Mouse (Mus musculus) kidney, embryonic 16.5 days (tissue): ENCODE results near the gene Nom1. TPM values are rescaled to one million over a fixed set of nuclear protein-coding genes. Genes with fewer than 3 reads are reported as not detected.

Experiments
- ATAC-seq: fragments of 200-750 bp; cut with Nextera tagmentation; 2 replicates; pipeline ENCODE4 v1.8.0; 2017; ENCODE audit warnings: moderate TSS enrichment; ENCODE audit not compliant: low FRiP score, low TSS enrichment
- H3K27ac ChIP-seq: fragments of 300-500 bp; sonication (generic); 2 replicates; pipeline ENCODE4 v1.5.1; 2014; ENCODE audit warnings: low read length
- H3K27me3 ChIP-seq: fragments of 300-500 bp; sonication (generic); 2 replicates; pipeline ENCODE4 v1.6.1; 2014; ENCODE audit warnings: low read length, control low read depth, mixed read lengths; ENCODE audit not compliant: insufficient read depth
- H3K36me3 ChIP-seq: fragments of 300-500 bp; sonication (generic); 2 replicates; pipeline ENCODE4 v1.6.1; 2014; ENCODE audit warnings: low read length, control low read depth, mixed read lengths; ENCODE audit not compliant: insufficient read depth
- H3K4me1 ChIP-seq: fragments of 300-500 bp; sonication (generic); 2 replicates; pipeline ENCODE4 v1.6.1; 2014; ENCODE audit warnings: low read length, control low read depth, mixed read lengths; ENCODE audit not compliant: insufficient read depth
- H3K4me2 ChIP-seq: fragments of 300-500 bp; sonication (generic); replicated peaks from 2 replicates; pipeline ENCODE4 v1.6.1; 2014; ENCODE audit warnings: low read depth, low read length
- H3K4me3 ChIP-seq: fragments of 300-500 bp; sonication (generic); 2 replicates; pipeline ENCODE4 v1.5.1; 2014; ENCODE audit warnings: mild to moderate bottlenecking, low read length
- H3K9ac ChIP-seq: fragments of 300-500 bp; sonication (generic); replicated peaks from 2 replicates; pipeline ENCODE4 v1.6.1; 2014; ENCODE audit warnings: low read length
- H3K9me3 ChIP-seq: fragments of 300-500 bp; sonication (generic); 2 replicates; pipeline ENCODE4 v1.6.1; 2016; ENCODE audit warnings: low read length, control low read depth
- WGBS: fragments of 180-500 bp; shearing (Covaris S2); extraction: QIAGEN DNeasy Blood & Tissue Kit; methylation state at CpG from one replicate; pipeline ENCODE4 v1.1.7; 2014; 5-methylcytosine and 5-hydroxymethylcytosine counted together
- polyA plus RNA-seq: library from polyadenylated mRNA; unstranded; fragments of >200 nt; fragmentation: Nextera tagmentation; extraction: Ambion mirVana; gene quantifications from 2 replicates; pipeline ENCODE4 v1.2.1, GENCODE M21; 2015

Nom1 gene
- polyA plus RNA-seq, 1 experiment from 2014 or later: 25.5 TPM

GRCm38 (mm10) chr5:29477474-29478207, 43.2 kb downstream of the Nom1 start:
- H3K9ac ChIP-seq: no peak overlapping the region
- peaks cover 98% of the 10 kb centered on the region for H3K27me3 ChIP-seq
- WGBS: under 1% methylated on average over 72 of the region's 73 CpGs
- peak; percentile 5; the same call in 1 of the 2 replicates for ATAC-seq
- H3K27ac ChIP-seq: no peak overlapping the region
- no peaks in the 10 kb centered on the region for H3K36me3 ChIP-seq
- H3K4me3 ChIP-seq: peak overlapping the region; percentile 42
- H3K9me3 ChIP-seq: no peaks in the 10 kb centered on the region
- peaks cover 17% of the 10 kb centered on the region for H3K4me1 ChIP-seq
- H3K4me2 ChIP-seq: peak overlapping the region; percentile 62

DNA sequence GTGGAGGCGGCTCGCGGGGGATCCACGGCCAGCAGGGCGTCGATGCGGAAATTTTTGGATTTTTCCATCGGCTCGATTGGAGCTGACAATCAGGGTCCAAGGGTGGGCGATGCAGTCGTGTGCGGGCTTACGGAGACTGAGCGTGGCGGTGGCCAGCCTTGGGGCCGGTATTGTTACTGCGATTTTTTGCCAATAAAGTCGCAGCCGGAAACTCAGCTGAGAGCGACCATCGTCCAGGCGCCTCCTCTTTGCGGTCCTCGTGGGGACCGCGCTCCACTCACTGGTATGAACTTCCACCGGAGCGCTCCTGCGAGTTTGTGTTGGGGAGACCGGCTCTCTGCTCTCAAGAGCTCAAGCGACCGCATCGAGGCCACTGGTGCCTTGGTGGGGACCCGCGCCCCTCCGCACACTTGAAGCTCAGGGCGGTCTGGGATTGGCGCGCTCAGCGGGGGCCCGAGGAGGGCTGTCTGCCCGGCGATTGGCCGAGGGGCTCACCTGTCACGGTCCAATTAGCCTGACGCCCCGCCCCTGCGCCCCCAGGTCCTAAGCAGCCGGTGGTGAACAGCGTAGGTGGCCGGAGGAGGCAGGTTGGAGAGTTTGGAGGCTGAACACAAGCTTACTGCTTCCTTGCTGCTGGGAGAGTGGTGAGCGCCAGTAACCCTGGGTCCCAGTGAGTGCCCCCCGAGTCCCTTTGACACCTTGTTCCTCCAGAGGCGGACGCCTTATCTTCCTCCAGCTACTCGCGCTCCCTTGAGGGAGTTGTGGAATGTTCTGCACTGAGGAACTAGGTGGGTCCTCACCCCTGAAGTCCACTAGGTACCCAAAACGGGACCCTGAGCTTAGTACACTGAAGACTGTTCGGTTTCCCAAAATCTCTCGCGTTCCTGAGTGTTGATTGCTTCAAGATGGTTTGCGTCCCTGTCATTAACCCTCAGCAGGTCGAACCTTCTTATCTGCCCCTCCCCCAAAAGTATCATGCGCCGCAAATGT, 44.0 kb downstream of the Nom1 start, which contains the start of gene Mnx1:
Gene Mnx1 (minus strand): TSS at position 263 of the 990 bp plus-strand sequence.
- Histone ChIP-seq H3K36me3 (no peaks in the 10 kb centered on the region), H3K4me1 (peaks cover 17% of the 10 kb centered on the region), H3K9ac (no peak within 1 kb of the TSS), H3K4me3 (peak within 1 kb of the TSS; percentile 42), H3K4me2 (peak within 1 kb of the TSS; percentile 62), H3K9me3 (no peaks in the 10 kb centered on the region), H3K27me3 (peaks cover 98% of the 10 kb centered on the region), H3K27ac (no peak within 1 kb of the TSS)
- WGBS: under 1% methylated on average over 63 of the region's 65 CpGs
- peak; percentile 87 for ATAC-seq

- Histone ChIP-seq H3K27me3 (peaks cover 98% of the 10 kb centered on the region), H3K4me2 (no peak overlapping the region), H3K36me3 (no peaks in the 10 kb centered on the region), H3K27ac (no peak overlapping the region), H3K4me1 (peaks cover 17% of the 10 kb centered on the region), H3K9ac (no peak overlapping the region), H3K4me3 (peak overlapping the region; percentile 42; the same call in 1 of the 2 replicates), H3K9me3 (no peaks in the 10 kb centered on the region)
- under 1% methylated on average over 14 of the region's 14 CpGs for WGBS
- ATAC-seq: peak; percentile 60; the same call in 1 of the 2 replicates
Measured at GRCm38 (mm10) chr5:29479198-29479593, 44.7 kb downstream of the Nom1 start.

DNA sequence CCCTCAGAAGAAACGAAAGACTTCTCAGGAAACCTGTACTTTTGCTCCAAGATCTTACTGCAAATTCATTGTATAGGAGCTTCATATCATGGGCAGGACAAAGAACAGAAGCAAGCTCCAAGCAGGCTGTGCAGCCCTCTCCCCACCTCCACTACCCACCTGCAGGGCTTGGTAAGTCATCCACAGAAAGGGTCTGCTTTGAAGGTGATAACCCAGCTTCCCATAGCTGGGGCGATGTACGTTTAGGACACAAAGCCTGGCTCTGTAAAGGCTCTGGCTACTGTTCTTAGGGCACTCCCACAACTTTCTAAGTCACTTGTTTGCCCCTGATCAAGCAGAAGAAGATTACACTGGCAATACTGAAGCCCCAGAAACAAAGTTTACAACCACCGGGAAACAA, 49.3 kb downstream of the Nom1 start:
- peaks cover 4% of the 10 kb centered on the region; the same call in 1 of the 2 replicates for H3K4me1 ChIP-seq
- no peak overlapping the region for H3K9ac ChIP-seq
- 1% methylated on average over 4 of the region's 4 CpGs for WGBS
- no peaks in the 10 kb centered on the region for H3K9me3 ChIP-seq
- ATAC-seq: no peak
- H3K36me3 ChIP-seq: no peaks in the 10 kb centered on the region
- H3K27ac ChIP-seq: no peak overlapping the region
- peaks cover 96% of the 10 kb centered on the region for H3K27me3 ChIP-seq
- H3K4me3 ChIP-seq: no peak overlapping the region
- no peak overlapping the region for H3K4me2 ChIP-seq

DNA sequence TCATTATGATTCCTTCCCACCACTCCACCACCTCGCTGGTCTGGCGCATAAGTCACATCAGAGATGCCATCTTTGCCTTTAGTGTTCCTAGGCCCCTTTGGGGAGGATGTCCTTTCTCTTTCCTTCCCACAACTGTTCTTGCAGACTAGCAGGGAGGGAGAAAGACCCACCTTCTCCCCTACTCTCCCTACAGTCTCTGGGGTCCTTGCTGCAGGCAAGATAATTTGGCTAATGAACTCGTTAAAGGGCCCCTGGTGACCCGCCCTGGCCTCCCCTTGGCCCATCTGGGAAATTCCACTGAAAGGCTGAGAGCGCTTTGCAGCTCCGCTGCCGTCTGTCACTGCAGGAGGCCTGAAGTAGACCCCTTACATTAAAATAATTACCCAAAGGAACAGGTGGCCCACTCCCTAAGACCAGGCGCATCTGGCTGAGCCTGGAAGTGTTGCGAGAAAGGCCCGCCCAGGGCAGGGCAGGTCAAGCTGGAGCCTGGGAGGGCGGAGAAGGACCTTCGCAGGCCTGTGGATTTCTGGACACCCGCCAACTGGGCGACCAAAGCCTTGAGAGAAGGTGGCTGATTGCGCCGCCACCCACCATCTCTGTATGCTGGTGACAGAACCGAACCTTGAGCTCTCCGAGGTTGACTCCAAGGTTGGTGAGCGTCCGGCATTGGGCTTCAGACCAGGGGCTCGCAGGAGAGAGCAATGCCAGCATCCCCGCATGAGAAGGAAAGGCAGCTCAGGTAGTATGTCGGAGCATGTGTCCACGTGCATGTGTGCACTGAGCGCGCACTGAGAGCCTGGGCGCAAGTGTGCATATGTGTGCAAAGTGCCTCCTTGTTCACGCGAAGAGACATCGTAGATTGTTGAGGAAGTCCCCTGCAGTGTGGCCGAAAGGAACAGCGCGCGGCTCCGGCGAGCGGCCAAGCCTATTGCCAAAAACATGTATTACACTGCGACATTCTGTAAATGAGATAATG, 50.8 kb downstream of the Nom1 start:
- H3K4me3 ChIP-seq: no peak overlapping the region
- peaks cover 95% of the 10 kb centered on the region for H3K27me3 ChIP-seq
- no peak overlapping the region for H3K4me2 ChIP-seq
- no peaks in the 10 kb centered on the region for H3K4me1 ChIP-seq
- no peaks in the 10 kb centered on the region for H3K9me3 ChIP-seq
- no peaks in the 10 kb centered on the region for H3K36me3 ChIP-seq
- 2% methylated on average over 38 of the region's 38 CpGs for WGBS
- ATAC-seq: no peak
- H3K9ac ChIP-seq: no peak overlapping the region
- H3K27ac ChIP-seq: no peak overlapping the region

DNA sequence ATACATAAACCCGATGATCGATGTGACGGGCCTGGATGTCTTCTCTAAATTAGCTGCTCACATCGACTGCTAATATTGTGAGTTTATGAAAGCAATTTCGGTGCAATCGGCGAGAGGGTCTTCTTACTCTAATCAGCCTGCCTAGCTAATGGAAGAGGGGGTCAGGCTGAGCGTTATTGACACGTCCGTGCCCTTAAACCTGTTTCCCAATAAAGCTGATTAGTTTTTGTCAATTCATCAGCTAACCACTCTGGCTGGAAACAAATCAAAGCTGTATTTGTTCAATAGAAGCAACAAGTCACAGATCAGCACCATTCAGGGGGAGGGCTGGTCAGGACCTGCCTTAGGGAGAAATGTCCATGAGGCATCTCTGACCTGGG, 51.5 kb downstream of the Nom1 start:
- Histone ChIP-seq H3K9ac (no peak overlapping the region), H3K36me3 (no peaks in the 10 kb centered on the region), H3K4me1 (no peaks in the 10 kb centered on the region), H3K4me3 (no peak overlapping the region), H3K9me3 (no peaks in the 10 kb centered on the region), H3K27me3 (peaks cover 94% of the 10 kb centered on the region), H3K4me2 (no peak overlapping the region), H3K27ac (no peak overlapping the region)
- WGBS: 3% methylated on average over 10 of the region's 10 CpGs
- ATAC-seq: no peak

- no peaks in the 10 kb centered on the region for H3K9me3 ChIP-seq
- WGBS: 15% methylated on average over 13 of the region's 13 CpGs
- H3K4me2 ChIP-seq: no peak overlapping the region
- no peaks in the 10 kb centered on the region for H3K4me1 ChIP-seq
- no peak overlapping the region for H3K9ac ChIP-seq
- H3K4me3 ChIP-seq: no peak overlapping the region
- H3K27me3 ChIP-seq: peaks cover 94% of the 10 kb centered on the region
- H3K27ac ChIP-seq: no peak overlapping the region
- H3K36me3 ChIP-seq: no peaks in the 10 kb centered on the region
- ATAC-seq: no peak
Measured at GRCm38 (mm10) chr5:29487321-29487720, 52.9 kb downstream of the Nom1 start.

GRCm38 (mm10) chr5:29507013-29507412, 72.5 kb downstream of the Nom1 start:
- H3K27ac ChIP-seq: no peak overlapping the region
- no peak for ATAC-seq
- no peak overlapping the region for H3K4me3 ChIP-seq
- H3K4me2 ChIP-seq: no peak overlapping the region
- no peaks in the 10 kb centered on the region for H3K36me3 ChIP-seq
- no peak overlapping the region for H3K9ac ChIP-seq
- no peaks in the 10 kb centered on the region for H3K9me3 ChIP-seq
- WGBS: 47% methylated on average over 3 of the region's 3 CpGs
- no peaks in the 10 kb centered on the region for H3K27me3 ChIP-seq
- no peaks in the 10 kb centered on the region for H3K4me1 ChIP-seq
